Mouse (Mus musculus) left cerebral cortex, adult 18-20 months (tissue): ENCODE measurements around the gene Map3k4. TPM values are rescaled to one million over a fixed set of nuclear protein-coding genes. Genes with fewer than 3 reads are reported as not detected.

Source experiments
- DNase-seq, 2 experiments: peaks; one replicate each; pipeline ENCODE4 v3.0.0; 2021 to 2022; ENCODE audit warnings: low spot score in 2 of 2, mixed read lengths in 1 of 2
- total RNA-seq, 2 experiments: library from RNA; stranded (reverse); gene quantifications; 2 replicates each; pipeline ENCODE4 v1.2.3; 2021

Gene Map3k4
- total RNA-seq, 2 experiments from 2014 or later, result 45.9 to 50.9 TPM

DNA sequence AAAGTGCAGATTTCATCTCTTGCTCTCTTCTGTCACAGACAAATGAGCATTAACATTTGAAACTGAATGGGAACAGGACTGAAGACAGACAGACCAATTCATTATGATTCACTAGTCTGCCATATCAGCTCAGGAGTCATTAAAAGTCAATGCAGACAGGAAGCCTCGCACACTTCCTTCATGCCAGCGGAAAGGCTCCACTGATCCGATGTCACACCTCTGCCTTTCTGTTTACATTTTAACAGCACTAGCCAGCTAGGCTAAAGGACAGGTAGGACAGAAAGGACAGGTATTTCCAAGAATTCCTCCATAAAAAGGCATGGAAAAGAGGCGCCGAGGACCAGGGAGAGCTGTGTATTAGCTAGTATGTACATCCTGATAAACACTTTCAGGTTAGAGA, 45.6 kb downstream of the Map3k4 start:
- DNase-seq, result no peak

DNA sequence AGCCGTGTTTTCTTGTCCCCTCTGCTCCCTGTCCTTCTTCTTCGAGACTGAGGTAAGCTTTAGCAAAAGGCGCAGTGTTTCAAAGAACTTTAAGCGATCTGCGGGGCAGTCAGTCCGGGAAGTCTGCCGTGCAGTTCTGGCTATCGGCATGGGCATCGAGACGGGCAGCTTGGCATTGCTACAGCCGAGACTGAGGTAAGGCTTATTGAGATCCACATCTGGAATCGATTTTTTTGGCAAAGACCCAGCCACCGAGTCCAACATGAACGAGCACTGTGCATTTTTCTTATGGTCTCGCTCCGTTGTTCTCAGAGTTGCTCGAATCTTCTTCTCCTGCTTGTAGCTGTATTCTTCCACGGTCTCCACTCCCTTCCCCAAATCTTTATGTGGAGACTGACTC, 46.8 kb downstream of the Map3k4 start:
- DNase-seq, result no peak

- DNase-seq, result no peak
Measured at GRCm38 (mm10) chr17:12268538-12268937, 50.1 kb downstream of the Map3k4 start.

DNA sequence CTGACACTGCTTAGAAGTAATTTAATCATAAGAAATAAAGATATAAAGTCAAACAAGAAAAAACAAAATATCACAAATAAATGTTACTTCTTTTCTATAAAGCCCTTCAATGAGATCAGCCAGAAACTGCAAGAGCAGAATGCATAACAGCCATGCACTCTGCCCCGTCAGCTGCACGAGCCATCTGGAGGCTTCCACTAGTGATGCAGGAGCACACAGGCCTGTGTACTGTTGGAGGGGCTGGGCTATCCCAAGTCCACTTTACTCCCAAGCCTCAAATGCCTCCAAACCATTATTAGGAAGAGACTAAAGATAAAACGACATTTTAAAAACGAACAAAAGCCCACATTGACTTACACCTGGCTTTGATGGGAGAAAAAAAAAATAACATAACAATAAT, 50.5 kb downstream of the Map3k4 start:
- no peak for DNase-seq

DNA sequence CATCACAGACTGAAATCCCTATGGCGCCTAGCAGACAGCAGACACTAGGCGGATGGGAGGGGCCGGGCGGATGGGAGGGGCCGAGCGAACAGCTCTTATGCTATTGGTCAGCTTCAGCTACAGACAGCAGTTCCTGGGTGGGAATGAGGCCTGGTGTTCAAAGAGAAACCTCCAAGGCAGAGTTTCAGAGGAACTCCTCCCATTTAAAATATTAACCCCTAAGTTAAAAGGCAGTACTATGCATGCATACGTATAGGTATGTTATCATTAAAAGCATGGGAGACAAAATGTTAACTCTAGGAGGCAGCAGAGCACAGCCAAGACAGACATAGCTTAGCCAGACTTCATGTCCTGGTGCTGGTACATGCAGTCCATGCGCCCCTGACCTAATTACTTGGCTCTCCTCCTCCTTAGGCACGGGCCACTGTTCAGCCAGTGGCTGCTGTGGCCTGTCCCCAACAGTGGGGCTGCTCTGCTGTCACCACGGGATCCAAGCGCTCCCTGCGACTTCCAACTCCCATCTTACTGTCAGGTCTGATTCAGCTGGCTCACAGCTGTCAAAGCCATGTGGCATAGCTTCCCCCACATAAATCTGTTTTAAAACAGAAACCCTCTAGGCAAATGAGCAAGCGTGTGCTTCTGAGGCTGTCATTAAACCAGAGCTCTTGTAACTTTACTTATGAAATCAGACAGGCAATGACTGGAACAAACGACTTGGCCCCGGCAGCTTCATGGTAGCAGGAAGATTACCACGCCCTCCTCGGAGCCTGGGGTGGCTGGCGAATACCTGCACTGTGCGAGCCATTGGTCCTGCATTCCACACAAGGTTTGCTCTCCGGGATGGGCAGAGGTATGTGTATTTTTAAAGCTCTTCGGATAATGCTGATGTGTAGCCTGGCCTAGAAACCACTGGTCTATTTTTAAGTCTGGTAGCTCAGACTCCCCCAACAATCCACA, 52.3 kb downstream of the Map3k4 start:
- DNase-seq, result peak; percentile 33 to 56

DNA sequence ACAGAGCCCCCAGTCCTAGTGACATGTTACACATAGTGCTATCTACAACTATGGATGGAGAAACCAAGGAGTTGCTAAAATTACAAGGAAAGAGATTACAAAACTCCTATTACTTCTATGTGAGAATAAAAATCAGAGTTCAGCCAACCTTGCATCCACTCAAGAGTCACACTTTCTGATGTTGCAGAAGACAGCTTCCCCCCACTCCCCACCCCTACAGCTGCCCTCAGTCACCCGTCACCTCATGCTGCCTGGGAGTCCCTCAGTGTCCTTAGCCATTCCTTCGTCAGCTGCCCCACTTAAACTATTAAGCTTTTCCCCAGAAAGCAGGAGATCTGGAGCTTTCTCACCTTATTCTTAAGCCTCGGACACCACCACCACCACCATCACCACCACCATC, 54.3 kb downstream of the Map3k4 start:
- no peak for DNase-seq

DNA sequence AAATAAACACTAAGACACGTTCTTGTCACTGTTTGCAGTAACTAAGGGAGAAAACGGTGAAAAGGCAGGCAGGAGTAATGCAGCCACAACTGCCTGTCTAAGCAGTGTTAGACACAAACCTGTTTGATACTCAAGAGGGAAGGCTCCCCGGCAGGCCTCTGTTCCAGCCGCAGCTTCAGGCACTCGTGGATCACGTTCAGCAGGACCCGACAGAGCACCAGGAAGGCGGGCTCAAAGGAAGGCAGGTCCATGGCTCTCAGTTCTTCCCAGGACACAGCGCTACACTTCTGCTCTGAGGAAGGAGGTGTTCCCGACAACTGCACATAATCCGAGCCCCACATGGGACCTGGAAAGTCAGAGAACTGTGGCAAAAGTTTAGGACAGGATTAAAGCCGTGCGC, 54.8 kb downstream of the Map3k4 start:
- DNase-seq, result no peak

GRCm38 (mm10) chr17:12262851-12263250, 55.7 kb downstream of the Map3k4 start:
- no peak for DNase-seq

- no peak for DNase-seq
Measured at GRCm38 (mm10) chr17:12261887-12262286, 56.7 kb downstream of the Map3k4 start.

- no peak for DNase-seq
Measured at GRCm38 (mm10) chr17:12261376-12261775, 57.2 kb downstream of the Map3k4 start.

DNA sequence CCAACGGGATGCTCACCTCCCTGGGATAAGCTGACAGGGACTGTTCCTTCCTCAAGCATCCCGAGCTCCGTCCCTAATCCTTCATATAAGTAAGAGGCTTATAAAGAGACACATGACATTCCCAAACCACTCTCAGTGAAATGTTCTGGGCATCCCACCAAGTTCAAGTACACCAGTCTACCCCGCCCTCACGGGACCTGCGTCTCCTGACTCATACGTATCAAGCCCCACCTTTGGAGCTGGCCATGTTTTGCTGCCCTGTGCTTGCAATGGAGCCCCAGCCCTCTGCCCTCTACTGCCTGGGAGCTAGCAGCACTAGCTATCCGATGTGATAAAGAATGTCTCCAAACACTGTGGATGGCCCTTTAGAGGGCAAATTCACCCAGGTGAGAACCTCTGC, 58.6 kb downstream of the Map3k4 start:
- no peak for DNase-seq

DNA sequence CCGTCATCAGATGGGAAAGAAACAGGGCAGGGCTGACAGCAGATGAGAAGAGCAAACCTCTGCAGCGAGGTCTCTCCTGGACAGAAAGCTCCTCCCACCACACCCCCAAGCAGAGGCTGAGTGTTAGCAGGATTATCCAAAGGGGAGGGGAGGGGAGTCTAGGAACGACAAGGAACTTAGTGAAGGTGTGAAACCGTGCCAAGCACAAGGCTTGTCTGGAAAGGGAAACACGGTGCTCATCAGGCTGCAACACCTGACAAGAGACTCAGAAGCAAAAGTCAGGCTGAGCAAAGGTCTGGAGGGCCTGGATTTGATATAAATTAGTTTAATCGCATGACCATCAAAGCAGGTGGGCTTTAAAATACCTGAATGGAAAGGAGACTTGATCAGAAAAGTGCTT, 60.1 kb downstream of the Map3k4 start:
- no peak for DNase-seq

- no peak for DNase-seq
Measured at GRCm38 (mm10) chr17:12256142-12256541, 62.5 kb downstream of the Map3k4 start.

GRCm38 (mm10) chr17:12250581-12250980, 68.0 kb downstream of the Map3k4 start:
- no peak for DNase-seq

DNA sequence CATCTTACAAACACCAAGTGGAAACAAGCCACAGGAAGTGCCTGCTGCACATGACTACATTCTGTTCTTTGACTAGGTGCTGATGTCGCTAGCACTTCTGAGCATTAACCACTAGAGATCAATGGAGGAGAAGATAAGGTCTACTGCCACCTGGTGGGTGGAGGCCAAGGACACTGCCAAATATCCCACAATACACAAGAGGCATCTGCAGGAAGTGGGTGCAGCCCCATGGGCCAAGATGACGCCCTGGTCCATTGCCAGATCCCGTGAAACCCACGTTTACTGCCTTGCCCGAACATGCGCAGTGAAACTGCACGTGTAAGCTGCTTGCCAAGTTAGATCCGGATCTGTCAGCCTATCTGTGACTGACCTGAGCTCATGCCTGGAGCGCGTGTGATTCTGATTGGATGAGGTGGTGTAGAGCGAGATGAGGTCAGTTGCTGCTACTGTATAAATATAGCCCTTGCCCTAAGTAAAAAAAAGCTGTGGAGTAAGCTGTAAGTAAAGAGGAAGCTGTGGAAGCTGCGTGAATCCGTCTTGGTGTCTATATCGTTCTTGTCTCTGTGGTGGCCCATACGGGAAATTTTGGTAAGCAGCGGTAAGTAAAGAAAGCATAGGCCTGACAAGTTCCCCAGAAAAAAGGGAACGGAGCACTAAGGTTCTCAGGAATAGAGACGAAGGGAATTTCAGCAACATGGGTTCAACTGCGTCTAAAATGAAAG, 68.7 kb downstream of the Map3k4 start:
- DNase-seq, result no peak

DNA sequence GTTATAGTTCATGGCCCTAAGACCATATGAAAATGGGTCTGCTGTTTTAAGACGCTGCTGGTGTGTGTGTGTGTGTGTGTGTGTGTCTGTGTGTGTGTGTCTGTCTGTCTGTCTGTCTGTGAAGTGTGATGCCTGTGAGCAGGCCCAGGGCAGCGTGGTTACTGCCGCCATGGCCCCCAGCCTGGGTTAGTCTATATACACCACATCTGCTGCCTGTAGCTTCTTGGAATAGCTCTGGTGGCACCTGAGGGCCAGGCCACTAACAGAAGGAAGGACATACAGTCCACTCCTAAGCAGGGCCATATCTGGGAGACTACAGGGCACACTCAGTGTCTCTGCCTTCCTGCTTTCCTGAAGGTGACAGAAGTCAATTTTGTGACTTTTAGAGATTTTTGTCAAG, 77.9 kb downstream of the Map3k4 start:
- no peak for DNase-seq

- no peak for DNase-seq
Measured at GRCm38 (mm10) chr17:12232724-12233123, 85.9 kb downstream of the Map3k4 start.

DNA sequence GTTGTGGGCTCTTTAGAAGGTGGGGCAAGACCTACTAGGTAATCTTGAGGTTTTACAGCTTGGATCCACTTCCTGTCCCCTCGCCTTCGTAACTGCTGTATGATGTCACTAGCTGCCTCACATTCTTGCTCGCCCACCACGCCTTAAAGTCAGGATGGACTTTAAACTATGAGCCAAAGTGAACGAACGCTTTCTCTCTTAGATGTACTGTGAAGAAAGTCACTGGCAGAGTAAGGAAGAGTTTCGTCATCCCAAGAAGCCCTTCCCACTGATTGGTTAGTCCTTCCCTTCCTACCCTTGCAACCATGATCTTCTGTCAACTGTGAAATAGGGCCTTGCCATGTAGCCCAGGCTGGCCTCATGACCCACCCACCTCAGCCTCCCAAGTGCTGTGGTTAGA, 87.5 kb downstream of the Map3k4 start:
- DNase-seq, result no peak

GRCm38 (mm10) chr17:12230167-12230566, 88.4 kb downstream of the Map3k4 start:
- no peak for DNase-seq

DNA sequence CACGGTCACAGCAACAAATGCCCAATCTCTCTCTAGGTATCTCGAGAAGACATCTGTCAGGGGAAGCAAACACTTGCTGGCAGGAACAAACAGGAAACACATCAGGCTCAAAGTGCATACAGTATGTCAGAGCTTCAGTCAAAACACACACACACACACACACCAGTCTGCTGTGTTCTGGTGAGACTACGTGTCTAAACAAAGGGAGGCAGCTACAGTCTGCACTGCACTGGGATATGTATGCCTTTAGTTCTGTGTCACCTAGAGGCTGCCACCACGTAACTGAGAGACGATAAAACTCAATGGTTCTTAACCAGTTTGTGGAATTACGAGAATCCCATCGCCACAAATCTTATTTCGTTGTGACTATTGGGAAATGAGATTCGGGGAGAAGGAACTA, 88.8 kb downstream of the Map3k4 start:
- no peak for DNase-seq

DNA sequence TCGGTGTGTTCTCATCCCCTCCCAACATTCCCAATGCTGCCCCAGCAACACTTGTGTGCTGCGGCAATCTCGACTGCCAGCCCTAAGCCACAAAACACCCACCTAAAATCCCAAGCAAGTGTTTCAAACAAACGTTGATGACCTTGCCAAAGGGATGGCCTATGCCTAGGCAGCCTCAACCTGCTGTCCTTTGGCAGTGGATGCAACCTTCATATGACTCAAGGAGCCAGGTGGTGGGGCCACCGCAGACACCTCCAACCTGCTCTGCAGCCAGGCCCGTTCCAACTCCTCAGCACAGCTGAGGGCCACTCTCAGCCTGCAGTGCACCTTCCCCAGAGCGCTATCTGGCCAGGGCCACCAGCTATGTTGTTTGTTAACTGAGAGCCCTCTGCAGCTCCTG, 90.1 kb downstream of the Map3k4 start:
- no peak for DNase-seq

DNA sequence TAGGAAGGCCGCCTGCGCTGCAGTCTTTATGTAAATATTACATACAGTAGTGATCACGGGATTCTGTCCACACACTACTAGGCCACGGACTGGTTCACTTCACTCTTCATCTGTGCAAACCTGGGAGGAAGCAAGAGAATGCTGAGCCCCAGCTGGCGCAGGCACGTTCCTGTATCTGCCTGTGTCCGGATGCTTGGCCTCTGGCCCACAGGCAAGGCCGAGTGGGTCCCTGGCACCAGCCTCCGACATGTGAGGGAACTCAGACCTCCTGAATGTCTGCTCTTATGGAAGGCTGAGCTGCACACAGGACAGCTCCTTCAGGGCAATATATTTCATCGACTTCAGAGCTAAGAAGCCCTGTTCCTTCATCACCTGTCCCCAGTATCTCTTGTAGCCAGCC, 90.6 kb downstream of the Map3k4 start:
- no peak for DNase-seq
